Mouse (Mus musculus) small intestine, adult 2 months (tissue): Measurements from ENCODE around the gene B3gntl1.

Experiments
- CTCF ChIP-seq: fragments of 200-500 bp; IDR thresholded peaks from 2 replicates; pipeline ENCODE4 v1.5.1; 2012; ENCODE audit warnings: low read depth, mild to moderate bottlenecking, control low read depth, inconsistent platforms, low read length, moderate library complexity, mixed read lengths; ENCODE audit not compliant: insufficient replicate concordance, insufficient read length; ENCODE audit errors: extremely low read depth
- POLR2A ChIP-seq: fragments of 200-500 bp; IDR thresholded peaks from 2 replicates; pipeline ENCODE4 v1.6.1; 2012; ENCODE audit warnings: low read depth, mild to moderate bottlenecking, control low read depth, inconsistent platforms, low read length, moderate library complexity

DNA sequence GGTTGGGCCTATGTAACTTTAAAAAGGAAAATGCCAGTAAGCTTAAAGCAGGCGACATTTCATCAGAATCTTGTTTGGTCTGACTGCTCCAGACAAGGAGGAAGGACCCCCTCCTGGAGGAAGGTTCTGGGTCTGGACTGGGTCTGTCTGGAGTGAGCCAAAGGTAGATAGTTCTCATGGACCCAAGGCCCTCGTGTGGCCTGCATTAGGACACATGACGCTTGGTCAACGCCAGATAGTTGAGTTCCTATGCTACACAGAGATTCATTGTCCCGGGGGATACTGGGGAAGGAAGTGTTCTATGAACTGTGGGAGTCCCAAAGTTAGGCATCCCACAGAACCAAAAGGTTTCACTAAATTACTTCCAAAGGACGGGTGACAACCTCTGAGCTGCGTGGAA is 676 bp upstream of the B3gntl1 start:
- TF ChIP-seq POLR2A = no peak
- no peak for TF ChIP-seq CTCF
